Mouse (Mus musculus): Measurements from ENCODE around the gene Uap1l1.

Uap1l1 gene

GRCm38 (mm10) chr2:25311491-25311891 is 54.0 kb downstream of the Uap1l1 start:
- DNase-seq (ENCODE audit: low read depth) = no peak

GRCm38 (mm10) chr2:25310969-25311368 is 54.5 kb downstream of the Uap1l1 start:
- no peak for DNase-seq (ENCODE audit: low read depth)

- no peak for DNase-seq (ENCODE audit: low read depth)
These were observed 55.3 kb downstream of the Uap1l1 start for GRCm38 (mm10) chr2:25310180-25310579.
